Mouse (Mus musculus): ENCODE data around the gene Ppil3. TPM values are rescaled to one million over a fixed set of nuclear protein-coding genes. Genes with fewer than 3 reads are reported as not detected.

The Ppil3 gene
- polyA plus RNA-seq, 1 experiment = 59.9 TPM

- H3K4me3 ChIP-seq (ENCODE audit: low read depth, low read length) = no peak overlapping the region
- H3K27me3 ChIP-seq (ENCODE audit: control insufficient read depth, insufficient read depth, low read length, poor library complexity, severe bottlenecking) = no peaks in the 10 kb centered on the region
- no peaks in the 10 kb centered on the region for H3K9me3 ChIP-seq (replicated peaks; ENCODE audit: control insufficient read depth, insufficient read depth, low read length, poor library complexity, severe bottlenecking)
- no peak for TF ChIP-seq POLR2A (IDR thresholded peaks at IDR 0.05; ENCODE audit: insufficient read depth, low read length)
- TF ChIP-seq CTCF (IDR thresholded peaks at IDR 0.05; ENCODE audit: low read depth, low read length) = no peak
- peaks cover 56% of the 10 kb centered on the region for H3K36me3 ChIP-seq (ENCODE audit: control insufficient read depth, insufficient read depth, low read length, poor library complexity, severe bottlenecking)
- H3K4me1 ChIP-seq (ENCODE audit: control insufficient read depth, insufficient read depth, low read length) = no peaks in the 10 kb centered on the region
- H3K27ac ChIP-seq (ENCODE audit: insufficient read depth, low read length) = no peak overlapping the region; the same call in 1 of the 2 replicates
- no peak overlapping the region for H3K9ac ChIP-seq (ENCODE audit: low read depth, poor library complexity, severe bottlenecking)
Observed at GRCm38 (mm10) chr1:58460566-58460965, 15.3 kb upstream of the Ppil3 start.

GRCm38 (mm10) chr1:58458867-58459266 lies 13.6 kb upstream of the Ppil3 start:
- Histone ChIP-seq H3K9me3 (replicated peaks; ENCODE audit: control insufficient read depth, insufficient read depth, low read length, poor library complexity, severe bottlenecking) (no peaks in the 10 kb centered on the region), H3K4me3 (ENCODE audit: low read depth, low read length) (no peak overlapping the region), H3K36me3 (ENCODE audit: control insufficient read depth, insufficient read depth, low read length, poor library complexity, severe bottlenecking) (peaks cover 43% of the 10 kb centered on the region), H3K27ac (ENCODE audit: insufficient read depth, low read length) (no peak overlapping the region), H3K27me3 (ENCODE audit: control insufficient read depth, insufficient read depth, low read length, poor library complexity, severe bottlenecking) (no peaks in the 10 kb centered on the region), H3K4me1 (ENCODE audit: control insufficient read depth, insufficient read depth, low read length) (no peaks in the 10 kb centered on the region), H3K9ac (ENCODE audit: low read depth, poor library complexity, severe bottlenecking) (no peak overlapping the region)
- TF ChIP-seq EP300 (IDR thresholded peaks at IDR 0.05; ENCODE audit: insufficient read depth, low read depth, low read length) = no peak

- Histone ChIP-seq H3K36me3 (ENCODE audit: control insufficient read depth, insufficient read depth, low read length, poor library complexity, severe bottlenecking) (peaks cover 39% of the 10 kb centered on the region), H3K4me1 (ENCODE audit: control insufficient read depth, insufficient read depth, low read length) (no peaks in the 10 kb centered on the region), H3K27ac (ENCODE audit: insufficient read depth, low read length) (0 out of 2 replicates have a peak overlapping the region, but pooled peaks have one; percentile 16), H3K9me3 (replicated peaks; ENCODE audit: control insufficient read depth, insufficient read depth, low read length, poor library complexity, severe bottlenecking) (no peaks in the 10 kb centered on the region; the same call in 1 of the 2 replicates), H3K27me3 (ENCODE audit: control insufficient read depth, insufficient read depth, low read length, poor library complexity, severe bottlenecking) (no peaks in the 10 kb centered on the region), H3K9ac (ENCODE audit: low read depth, poor library complexity, severe bottlenecking) (no peak overlapping the region), H3K4me3 (ENCODE audit: low read depth, low read length) (no peak overlapping the region)
- no peak for TF ChIP-seq CTCF (IDR thresholded peaks at IDR 0.05; ENCODE audit: low read depth, low read length)
- no peak for TF ChIP-seq EP300 (IDR thresholded peaks at IDR 0.05; ENCODE audit: insufficient read depth, low read depth, low read length)
- TF ChIP-seq POLR2A (IDR thresholded peaks at IDR 0.05; ENCODE audit: insufficient read depth, low read length) = no peak
Observed at GRCm38 (mm10) chr1:58458175-58458574, 12.9 kb upstream of the Ppil3 start.

- Histone ChIP-seq H3K27me3 (ENCODE audit: control insufficient read depth, insufficient read depth, low read length, poor library complexity, severe bottlenecking) (no peaks in the 10 kb centered on the region), H3K4me1 (ENCODE audit: control insufficient read depth, insufficient read depth, low read length) (no peaks in the 10 kb centered on the region), H3K4me3 (ENCODE audit: low read depth, low read length) (no peak overlapping the region), H3K9ac (ENCODE audit: low read depth, poor library complexity, severe bottlenecking) (no peak overlapping the region), H3K9me3 (replicated peaks; ENCODE audit: control insufficient read depth, insufficient read depth, low read length, poor library complexity, severe bottlenecking) (no peaks in the 10 kb centered on the region; the same call in 1 of the 2 replicates), H3K36me3 (ENCODE audit: control insufficient read depth, insufficient read depth, low read length, poor library complexity, severe bottlenecking) (peaks cover 25% of the 10 kb centered on the region), H3K27ac (ENCODE audit: insufficient read depth, low read length) (no peak overlapping the region)
- TF ChIP-seq POLR2A (IDR thresholded peaks at IDR 0.05; ENCODE audit: insufficient read depth, low read length) = no peak
- no peak for TF ChIP-seq EP300 (IDR thresholded peaks at IDR 0.05; ENCODE audit: insufficient read depth, low read depth, low read length)
- TF ChIP-seq CTCF (IDR thresholded peaks at IDR 0.05; ENCODE audit: low read depth, low read length) = no peak
Observed at GRCm38 (mm10) chr1:58454316-58454715, 9.0 kb upstream of the Ppil3 start.

- peaks cover 15% of the 10 kb centered on the region for H3K36me3 ChIP-seq (ENCODE audit: control insufficient read depth, insufficient read depth, low read length, poor library complexity, severe bottlenecking)
- TF ChIP-seq EP300 (IDR thresholded peaks at IDR 0.05; ENCODE audit: insufficient read depth, low read depth, low read length) = no peak
- no peak for TF ChIP-seq POLR2A (IDR thresholded peaks at IDR 0.05; ENCODE audit: insufficient read depth, low read length)
- peak; percentile 37 for TF ChIP-seq CTCF (IDR thresholded peaks at IDR 0.05; ENCODE audit: low read depth, low read length)
Observed at GRCm38 (mm10) chr1:58448396-58448795, 3.1 kb upstream of the Ppil3 start.

GRCm38 (mm10) chr1:58447766-58448165 lies 2.5 kb upstream of the Ppil3 start:
- Histone ChIP-seq H3K27me3 (ENCODE audit: control insufficient read depth, insufficient read depth, low read length, poor library complexity, severe bottlenecking) (no peaks in the 10 kb centered on the region), H3K36me3 (ENCODE audit: control insufficient read depth, insufficient read depth, low read length, poor library complexity, severe bottlenecking) (peaks cover 15% of the 10 kb centered on the region), H3K9ac (ENCODE audit: low read depth, poor library complexity, severe bottlenecking) (no peak overlapping the region), H3K4me1 (ENCODE audit: control insufficient read depth, insufficient read depth, low read length) (no peaks in the 10 kb centered on the region), H3K4me3 (ENCODE audit: low read depth, low read length) (no peak overlapping the region), H3K27ac (ENCODE audit: insufficient read depth, low read length) (no peak overlapping the region), H3K9me3 (replicated peaks; ENCODE audit: control insufficient read depth, insufficient read depth, low read length, poor library complexity, severe bottlenecking) (no peaks in the 10 kb centered on the region)
- TF ChIP-seq EP300 (IDR thresholded peaks at IDR 0.05; ENCODE audit: insufficient read depth, low read depth, low read length) = no peak
- TF ChIP-seq POLR2A (IDR thresholded peaks at IDR 0.05; ENCODE audit: insufficient read depth, low read length) = no peak
- TF ChIP-seq CTCF (IDR thresholded peaks at IDR 0.05; ENCODE audit: low read depth, low read length) = no peak

More at GRCm38 (mm10) chr1:58448396-58448795, 3.1 kb upstream of the Ppil3 start:
- H3K9me3 ChIP-seq (replicated peaks; ENCODE audit: control insufficient read depth, insufficient read depth, low read length, poor library complexity, severe bottlenecking) = no peaks in the 10 kb centered on the region
- no peak overlapping the region for H3K4me3 ChIP-seq (ENCODE audit: low read depth, low read length)
- no peak overlapping the region for H3K27ac ChIP-seq (ENCODE audit: insufficient read depth, low read length)
- H3K9ac ChIP-seq (ENCODE audit: low read depth, poor library complexity, severe bottlenecking) = no peak overlapping the region
- H3K27me3 ChIP-seq (ENCODE audit: control insufficient read depth, insufficient read depth, low read length, poor library complexity, severe bottlenecking) = no peaks in the 10 kb centered on the region
- H3K4me1 ChIP-seq (ENCODE audit: control insufficient read depth, insufficient read depth, low read length) = no peaks in the 10 kb centered on the region

All from ES-Bruce4 (cell line).